Mouse (Mus musculus) embryonic fibroblast, embryonic 13.5 days (primary cell): ENCODE data around the gene Cd164.

Experiments
- CTCF ChIP-seq: IDR thresholded peaks from 2 replicates; pipeline ENCODE4 v1.5.1; 2011; ENCODE audit warnings: mild to moderate bottlenecking, control low read depth, low read length, moderate library complexity, borderline replicate concordance; ENCODE audit not compliant: insufficient read depth
- POLR2A ChIP-seq: IDR thresholded peaks from 2 replicates; pipeline ENCODE4 v1.6.1; 2011; ENCODE audit warnings: low read depth, mild to moderate bottlenecking, control low read depth, low read length, moderate library complexity

GRCm38 (mm10) chr10:41509160-41509559 is 10.1 kb upstream of the Cd164 start:
- TF ChIP-seq CTCF (peak; percentile 52; the same call in 1 of the 2 replicates), POLR2A (no peak)
